Mouse (Mus musculus) spleen, adult 12 weeks (tissue): ENCODE results near the gene Gnao1.

ENCODE experiments used
- DNase-seq: peaks from one replicate; pipeline ENCODE4 v3.0.0; 2022; ENCODE audit warnings: low spot score

Gnao1 gene

DNA sequence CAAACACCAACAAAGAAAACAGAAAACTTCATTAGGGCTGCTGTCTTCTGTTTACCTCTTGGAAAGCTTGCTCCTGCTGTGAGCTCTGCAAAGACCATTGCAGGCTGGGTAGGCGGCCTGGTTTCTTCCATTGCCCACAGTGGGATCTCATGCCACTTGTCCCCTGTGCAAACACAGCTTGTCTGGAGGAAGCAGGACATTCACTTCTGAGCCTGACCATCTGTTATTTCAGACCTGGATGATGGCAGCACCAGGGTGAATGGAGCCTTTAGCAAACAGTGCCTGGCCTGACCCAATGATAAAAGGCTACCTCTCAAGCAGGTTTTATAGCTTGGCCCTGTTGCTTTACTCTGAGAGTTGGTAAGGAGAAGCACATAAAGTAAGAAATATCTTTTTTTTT is 35.4 kb downstream of the Gnao1 start:
- no peak for DNase-seq

DNA sequence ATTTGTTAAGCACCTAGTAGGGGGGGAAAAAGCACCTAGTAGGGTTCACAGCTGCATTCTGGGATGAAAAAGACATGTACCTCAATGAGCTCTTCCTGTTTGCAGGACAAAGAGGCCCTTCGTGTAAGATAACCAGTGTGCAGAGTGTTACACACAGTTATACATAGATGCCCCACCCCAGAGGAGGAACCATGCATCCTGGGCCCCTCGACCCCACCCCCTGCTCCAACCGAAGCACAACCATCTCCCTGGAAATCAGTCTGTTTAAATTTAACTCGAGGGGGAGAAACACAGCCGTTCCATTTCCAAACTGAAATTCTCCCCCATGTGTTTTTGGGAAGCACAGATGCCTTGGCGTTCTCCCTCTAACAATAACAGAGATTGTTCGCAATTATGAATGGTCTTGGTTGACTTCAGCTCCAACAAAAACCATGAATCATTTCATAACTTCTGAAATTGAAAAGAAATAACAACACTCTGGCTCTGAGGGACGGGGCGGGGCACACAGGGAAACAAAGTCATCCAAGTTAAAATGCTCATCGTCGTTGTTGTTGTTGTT is 42.4 kb downstream of the Gnao1 start:
- DNase-seq: no peak

DNA sequence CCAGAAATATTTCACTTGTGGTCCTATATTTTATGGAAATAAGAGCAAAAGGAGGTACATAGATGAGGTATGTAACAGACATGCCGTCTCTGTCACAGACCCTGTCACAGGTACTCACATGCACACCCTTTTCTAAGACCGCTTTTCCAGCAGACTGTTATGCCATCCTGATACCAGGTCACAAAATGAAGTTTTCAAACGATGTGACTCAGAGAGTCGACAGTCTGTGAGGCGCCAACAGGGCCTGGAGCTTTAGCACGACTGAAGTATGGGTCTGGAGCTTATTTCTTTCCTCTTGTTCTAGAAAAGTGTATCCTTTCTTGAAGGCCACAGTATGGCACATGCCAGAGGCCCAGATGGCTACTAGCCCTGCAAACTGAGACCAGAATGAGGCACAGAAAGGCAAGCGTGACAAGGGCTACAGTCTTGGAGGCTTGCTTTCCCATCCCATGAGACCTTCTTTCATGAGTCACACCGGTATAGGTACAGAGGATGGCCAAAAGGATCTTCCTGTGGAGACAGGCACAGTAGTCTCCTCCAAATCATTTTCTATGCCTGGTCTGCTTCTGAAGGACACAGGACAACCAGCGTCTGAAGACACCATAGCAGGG is 43.2 kb downstream of the Gnao1 start:
- DNase-seq: no peak

DNA sequence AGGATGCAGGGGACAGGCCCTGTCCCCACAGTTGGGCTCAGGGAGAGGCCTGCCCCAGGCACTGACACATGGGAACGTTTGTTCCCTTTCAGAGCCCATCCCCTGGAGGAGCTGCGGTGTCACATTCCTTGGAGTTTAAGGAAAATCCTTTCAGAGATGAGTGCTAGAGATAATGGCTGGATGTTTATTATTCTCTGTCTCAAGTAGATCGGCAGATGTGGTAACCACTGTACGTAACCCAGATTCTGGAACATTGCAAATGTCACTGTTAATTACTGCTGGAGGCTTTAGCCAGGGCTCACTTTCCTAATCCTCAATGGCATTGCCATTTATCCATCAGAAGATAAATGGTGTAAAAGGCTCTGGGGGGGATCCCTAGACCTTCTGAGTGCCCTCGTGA is 44.9 kb downstream of the Gnao1 start:
- no peak for DNase-seq

DNA sequence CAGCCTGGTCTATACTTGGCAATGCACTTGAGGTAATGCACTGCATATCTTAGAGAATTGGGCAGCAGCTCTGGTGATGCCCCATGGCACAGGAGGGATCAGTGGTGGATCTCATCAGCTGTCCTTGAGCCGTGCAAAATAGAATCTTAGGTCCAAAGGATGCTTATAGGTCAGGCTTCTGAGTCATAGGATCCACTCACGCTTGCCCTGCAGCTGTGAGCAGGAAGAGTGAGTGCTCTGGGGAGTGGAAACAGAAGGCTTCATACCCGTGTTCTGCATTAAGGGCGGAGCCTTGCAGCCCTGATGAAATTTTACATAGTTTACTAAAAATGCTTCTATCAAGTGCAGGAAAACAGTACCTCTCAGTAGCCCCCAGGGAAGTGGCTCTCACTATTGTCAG is 45.5 kb downstream of the Gnao1 start:
- no peak for DNase-seq

DNA sequence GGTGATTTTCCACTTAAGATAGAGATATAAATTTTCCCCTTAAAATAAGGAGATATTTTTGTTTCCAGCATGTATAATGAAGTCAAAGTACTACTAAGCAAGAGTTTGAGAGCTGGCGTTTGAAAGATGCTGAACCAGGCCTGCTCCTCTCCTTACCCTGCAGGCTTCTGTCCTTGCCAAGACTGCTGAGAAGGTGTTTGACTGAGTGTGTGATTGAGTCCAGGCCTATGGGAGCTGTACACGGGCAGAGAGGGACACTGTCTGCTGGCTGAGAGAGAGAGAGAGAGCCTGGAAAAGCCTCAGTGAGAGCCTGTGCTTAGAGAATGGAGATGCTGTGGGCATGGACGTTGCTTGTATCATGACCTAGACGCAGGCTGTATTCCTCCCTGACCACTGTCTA is 47.4 kb downstream of the Gnao1 start:
- DNase-seq: no peak

DNA sequence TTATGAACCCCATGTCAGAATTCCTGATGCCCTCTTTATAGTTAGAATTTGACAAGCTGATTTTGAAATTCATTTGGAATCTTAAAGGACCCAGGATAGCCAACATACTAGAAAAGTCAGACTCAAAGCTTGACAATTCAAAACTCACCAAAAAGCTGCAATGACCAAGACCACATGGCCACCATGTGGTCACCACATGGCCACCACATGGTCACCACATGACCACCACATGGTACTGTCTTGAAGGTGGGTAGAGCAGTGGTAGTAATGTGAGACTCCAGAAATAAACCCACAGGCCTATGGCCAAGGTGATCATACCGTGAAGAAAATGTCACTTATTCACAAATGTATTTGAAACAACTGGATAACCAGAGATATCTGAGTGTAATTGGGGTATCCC is 48.5 kb downstream of the Gnao1 start:
- DNase-seq: no peak

DNA sequence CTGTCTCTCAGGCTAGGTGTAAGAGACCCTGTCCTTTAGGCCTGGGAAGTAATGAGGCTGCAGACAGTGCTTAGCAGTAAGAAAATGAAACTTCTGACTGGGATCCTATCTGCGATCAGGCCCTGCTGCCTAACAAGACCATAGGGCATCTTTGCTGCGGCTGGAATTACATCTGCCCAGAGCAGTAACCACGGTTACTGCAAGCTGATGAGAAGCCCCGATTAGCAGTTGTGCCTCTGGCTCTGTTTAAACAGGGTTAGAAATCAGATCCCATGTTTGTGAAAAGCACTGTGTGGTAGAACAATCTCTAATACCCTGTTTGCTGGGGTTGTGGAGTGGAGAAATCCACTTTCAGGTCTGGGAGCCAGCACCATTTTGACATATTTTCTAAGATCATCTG is 50.3 kb downstream of the Gnao1 start:
- no peak for DNase-seq

DNA sequence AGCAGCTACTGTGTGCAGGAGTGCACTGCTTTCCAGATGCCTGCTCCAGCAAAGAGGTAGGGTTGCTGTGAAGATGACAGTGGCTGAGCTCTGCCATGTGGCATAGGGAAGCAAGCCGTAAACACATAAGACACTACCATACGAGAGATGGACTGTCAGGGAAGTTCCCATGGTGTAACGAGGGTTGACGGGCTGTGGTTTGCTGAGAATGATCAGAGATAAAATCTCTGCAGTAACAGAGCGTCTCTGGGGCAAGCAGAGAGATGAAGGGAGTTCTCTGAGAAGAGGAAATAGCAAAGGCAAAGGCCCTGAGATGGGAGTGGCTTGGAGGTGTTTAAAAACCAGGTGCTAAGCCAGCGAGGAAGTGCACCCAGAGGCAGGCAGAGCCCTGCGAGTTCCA is 54.3 kb downstream of the Gnao1 start:
- DNase-seq: no peak

DNA sequence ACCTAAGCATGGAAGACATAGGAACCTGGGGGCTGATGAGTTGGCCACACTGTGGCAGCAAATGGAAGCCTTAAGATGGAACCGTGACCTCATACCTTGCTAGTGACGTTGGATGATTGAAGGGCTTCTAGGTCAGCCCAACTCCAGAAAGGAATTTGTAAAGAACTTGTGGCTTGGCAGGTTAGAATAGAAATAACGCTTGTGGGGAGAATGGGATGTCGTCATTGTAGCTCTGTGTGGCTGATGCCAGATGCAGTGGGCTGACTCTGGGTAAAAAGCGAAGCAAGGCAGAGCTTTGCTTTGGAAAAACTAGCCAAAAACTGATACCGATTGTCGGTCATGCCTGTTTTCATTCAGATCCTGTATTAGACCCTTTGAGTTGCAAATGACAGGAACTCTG is 56.5 kb downstream of the Gnao1 start:
- DNase-seq: no peak

DNA sequence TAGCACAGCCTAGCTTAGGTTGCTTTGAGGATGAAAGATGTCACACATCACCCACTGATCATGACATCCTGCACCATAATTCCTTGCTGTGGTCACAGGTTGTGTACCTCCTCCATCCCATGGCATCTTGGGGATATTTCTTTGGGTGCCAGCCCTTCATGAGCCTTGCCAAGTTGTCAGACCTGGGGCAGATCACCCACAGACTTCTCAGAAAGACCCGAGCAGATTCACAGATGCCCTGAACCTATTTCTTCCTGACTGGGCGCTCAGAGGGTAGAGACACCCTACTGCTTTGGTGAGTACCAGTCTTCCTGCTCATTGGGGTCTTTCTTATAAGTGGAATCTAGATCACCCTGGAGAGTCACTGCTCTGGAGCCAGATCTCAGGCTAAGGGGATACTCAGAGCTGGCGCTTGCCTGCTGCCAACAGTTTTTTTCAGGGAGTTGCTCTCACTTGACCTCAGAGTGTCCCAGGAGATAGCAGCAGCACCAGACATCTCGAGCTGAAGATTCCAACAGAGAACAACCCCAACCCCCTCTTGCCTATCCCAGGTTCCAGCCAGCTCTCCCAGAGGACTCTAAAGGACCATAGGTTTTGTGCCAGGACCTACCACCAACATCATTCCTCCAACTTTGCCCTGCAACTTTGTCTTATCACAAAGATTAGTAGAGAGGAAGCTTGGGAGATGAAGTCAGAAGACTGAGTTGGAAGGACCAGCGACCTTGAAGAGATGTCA is 58.9 kb downstream of the Gnao1 start:
- no peak for DNase-seq

DNA sequence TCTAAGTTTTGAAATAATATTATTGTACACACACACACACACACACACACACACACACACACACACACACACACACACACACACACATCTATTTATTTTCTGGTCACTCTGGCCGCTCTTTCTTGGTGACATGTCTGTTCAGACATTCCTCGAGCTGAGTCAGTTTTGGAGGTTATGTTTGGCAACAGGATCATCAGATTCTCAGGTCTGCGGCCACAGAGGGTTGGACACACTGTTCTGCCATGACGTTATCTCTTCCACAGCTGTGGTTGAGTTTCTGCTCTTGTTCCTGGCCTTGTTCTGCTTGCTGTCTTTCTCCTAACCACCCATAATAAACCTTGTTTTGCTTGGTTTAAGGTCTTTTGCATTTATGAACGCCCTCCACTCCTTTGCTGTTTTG is 61.5 kb downstream of the Gnao1 start:
- no peak for DNase-seq

DNA sequence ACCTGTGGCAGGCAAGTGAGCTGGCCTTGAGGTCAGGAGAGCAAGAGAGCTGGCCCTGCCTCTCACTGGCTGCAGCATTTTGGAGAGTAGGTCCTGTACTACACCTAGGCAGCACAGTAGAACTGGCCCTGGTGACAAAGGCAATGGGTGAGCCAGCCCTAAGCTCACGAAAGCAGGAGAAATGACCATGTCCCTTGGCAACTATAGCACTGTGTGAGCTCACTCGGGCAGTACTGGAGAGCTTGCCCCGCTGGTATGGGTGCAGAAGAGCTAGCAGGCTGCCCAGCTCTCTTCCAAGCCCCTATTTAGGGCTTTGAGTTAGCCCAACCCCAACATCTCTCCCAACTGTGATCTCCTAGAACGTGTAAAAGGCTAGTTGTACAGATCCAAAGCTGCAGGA is 68.6 kb downstream of the Gnao1 start:
- DNase-seq: no peak

DNA sequence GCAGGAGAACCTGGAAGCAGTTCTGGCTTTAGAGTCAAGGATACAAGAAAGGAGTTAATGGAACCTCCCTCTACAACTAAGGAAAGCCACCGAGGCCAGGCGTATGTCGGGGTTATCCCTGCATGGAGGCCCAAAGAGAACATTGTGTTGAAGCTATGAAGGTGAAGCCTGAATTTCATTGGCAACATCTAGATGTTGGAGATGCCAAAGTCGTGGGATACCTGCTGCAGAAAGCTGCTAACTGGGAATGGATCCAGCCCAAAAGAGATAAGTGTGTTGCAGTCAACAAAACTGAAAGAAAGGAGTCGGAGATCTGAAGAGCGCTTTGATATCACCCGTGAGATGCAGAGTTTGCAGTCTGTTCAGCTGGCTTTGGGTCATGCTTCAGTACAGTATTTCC is 70.2 kb downstream of the Gnao1 start:
- no peak for DNase-seq

DNA sequence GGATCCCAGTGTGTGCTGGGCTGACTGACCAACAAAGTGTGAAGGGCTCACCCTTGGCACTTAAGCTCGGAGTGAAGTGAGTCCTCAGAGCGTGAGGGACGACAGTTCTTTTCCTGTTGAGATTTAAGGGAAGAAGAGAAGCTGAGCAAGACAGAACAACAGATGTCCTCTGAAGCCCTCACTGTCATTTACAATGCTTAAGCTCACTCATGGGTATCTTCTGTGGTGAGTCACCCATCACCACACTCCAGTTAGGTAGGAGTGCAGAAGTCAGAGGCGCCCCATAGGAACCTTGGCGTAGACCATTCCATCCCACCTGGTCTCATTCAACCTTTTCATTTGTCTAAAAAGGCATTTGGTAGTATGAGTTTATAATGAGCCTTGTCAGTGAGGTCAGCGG is 71.6 kb downstream of the Gnao1 start:
- DNase-seq: no peak

DNA sequence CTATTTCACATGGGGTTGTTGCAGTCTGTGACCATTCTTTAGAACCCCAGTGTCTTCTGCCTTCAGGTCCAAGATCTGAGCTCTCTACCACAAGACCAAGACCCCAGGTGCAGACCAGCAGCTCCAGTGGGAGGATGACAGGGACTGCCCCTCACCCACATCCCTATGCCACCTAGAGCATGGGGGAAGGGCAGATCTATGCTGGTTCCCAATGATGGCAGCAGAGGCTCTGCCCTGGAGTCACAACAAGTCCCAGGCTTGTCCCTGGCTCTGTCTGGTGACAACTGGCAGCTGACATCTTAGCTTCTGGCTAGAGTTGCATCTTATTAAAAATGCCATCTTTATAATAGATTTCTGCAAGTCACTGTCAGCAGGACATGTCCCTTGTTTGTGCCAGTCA is 73.5 kb downstream of the Gnao1 start:
- no peak for DNase-seq

DNA sequence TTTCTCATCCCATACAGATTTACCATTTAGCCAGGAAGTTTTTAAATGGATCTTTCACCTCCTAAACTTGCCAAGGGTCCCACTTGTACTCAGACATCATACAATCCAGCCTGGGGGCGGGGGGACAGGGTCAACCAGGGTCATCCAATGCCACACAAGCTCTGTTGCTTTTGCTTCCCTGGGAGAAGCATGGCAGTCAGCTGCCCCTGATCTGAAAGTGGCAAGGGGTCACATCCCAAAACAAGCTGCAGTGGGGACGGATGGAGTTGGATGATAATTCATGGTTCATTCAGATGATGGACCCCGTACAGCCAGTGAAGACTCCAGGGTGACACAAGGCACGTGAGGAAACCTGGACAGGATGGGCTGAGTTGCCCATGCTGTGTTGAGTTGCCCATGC is 74.0 kb downstream of the Gnao1 start:
- no peak for DNase-seq

DNA sequence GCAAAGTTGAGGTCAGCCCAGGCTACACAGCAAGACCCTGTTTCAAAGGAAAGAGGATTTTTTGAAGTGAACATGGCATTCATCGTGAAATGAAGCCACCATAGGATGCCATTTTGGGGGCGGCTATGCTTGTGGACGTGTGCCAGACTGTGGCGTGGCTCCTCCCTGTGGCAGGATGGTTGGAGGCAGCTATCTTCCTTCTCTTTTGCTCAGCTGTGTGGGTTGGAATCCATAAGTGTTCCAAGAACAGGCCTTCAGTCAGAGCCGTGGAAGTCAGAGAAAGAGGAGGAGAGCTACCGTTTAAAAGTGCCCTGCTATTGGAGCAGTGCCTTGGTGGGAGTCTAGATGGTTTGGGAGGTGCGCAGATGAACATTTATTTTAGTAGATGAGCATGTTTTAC is 74.5 kb downstream of the Gnao1 start:
- no peak for DNase-seq

DNA sequence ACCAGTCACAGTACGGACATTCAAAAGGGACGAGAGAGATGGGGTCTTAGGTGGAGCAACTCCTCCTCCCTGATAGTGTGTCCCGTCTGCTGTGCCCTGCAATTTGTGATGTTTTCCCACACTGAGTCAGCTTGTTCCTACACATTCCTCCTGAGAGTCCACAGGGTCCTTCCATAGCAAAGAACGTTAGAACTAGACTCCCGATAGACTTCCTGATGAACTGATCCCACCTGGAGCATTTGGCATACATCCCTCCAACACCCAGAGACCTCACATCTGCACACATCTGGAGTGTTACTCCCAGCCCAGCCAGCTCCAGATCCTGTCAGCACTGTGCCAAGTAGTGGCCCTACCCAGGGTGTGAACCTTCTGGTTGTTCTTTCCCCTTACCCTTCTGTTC is 76.4 kb downstream of the Gnao1 start:
- DNase-seq: no peak

DNA sequence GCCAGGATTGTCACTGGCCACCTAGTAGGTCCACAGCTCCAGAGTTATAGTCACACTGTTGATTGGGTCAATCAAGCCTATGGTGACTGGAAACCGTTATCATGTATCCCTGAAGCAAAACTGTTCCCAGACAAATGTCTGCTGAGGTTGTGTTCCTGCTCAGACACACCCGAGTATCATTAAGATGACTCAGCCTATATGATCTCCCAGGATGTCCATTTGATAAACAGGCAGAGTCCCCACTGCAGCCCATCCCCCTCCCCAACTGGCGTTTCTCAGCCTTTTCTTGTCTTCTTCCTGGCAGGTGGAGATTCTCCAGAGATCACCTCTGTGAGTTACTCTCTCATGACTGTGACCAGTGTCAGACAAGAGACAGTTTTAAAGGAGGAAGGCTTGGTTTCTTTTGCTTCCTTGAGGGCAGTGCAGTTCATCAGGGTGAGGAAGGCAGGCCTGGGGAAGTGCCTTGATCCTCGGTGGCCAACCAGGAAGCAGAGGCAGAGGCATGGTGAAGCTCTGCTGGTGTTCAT is 78.4 kb downstream of the Gnao1 start:
- DNase-seq: no peak

DNA sequence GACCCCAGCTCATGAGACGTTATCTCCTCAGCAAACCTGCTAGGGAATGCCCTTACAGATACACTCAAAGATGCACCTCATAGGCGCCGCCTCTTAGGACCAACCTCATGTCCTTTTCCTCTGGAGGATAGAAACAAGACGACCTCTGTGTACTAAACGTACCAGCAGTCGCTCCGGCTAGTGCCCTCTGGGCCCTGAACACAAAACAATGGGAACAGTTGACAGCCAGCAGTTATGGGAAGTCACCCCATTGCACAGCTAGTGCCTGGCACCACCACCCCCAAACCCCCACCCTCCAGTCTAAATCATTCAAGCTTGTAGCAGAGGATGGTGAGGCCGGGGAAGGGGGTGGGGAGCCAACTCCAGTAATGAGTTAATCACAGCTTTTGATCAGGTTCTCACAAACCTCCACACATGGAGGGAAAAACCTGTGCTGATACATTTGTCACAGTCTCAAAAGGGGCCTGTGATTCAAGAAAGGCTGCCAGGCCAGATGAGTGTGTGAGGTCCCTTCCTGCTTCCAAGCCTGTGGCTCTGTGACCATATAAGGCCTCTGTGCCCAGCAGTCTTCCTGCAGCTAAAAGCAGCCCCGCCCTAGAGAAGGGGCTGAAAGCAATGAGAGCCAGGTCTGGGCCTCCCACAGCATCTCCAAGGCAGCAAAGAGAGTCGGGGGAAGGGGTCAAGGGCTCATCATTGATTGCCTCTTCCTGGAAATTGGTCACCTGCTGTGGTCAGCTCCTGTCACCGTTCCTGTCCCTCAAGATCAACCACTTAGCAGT is 79.1 kb downstream of the Gnao1 start:
- no peak for DNase-seq

DNA sequence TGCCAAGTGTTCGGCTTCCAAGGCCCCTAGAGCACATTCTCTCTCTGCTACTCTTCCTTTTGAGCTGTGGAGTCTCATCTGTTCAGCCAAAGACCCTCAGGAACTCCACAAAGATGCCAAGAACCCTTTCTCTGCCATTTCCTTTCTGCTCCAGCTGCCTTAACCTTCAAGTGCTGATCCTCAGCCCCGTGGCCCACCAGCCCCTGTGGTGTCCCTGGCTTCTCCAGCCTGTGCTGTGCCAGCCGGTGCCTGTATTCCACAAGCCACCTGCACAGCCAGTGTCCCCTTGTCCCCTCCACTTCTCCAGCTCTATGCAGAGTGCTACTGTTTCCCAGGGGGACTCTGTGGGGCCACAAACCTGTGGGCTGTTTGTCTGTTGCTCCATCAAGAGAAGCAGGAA is 83.8 kb downstream of the Gnao1 start:
- DNase-seq: no peak
